Mouse (Mus musculus) midbrain, embryonic 11.5 days (tissue): ENCODE measurements around the gene Dclre1a. TPM values are rescaled to one million over a fixed set of nuclear protein-coding genes. Genes with fewer than 3 reads are reported as not detected.

Experiments used
- ATAC-seq: fragments of 200-750 bp; cut with Nextera tagmentation; 2 replicates; pipeline ENCODE4 v1.8.0; 2017; ENCODE audit warnings: moderate TSS enrichment, moderate library complexity; ENCODE audit not compliant: low FRiP score
- DNase-seq: peaks from one replicate; pipeline ENCODE4 v3.0.0; 2015; ENCODE audit warnings: low spot score; ENCODE audit errors: missing footprints
- H3K27ac ChIP-seq: fragments of 300-500 bp; sonication (generic); 2 replicates; pipeline ENCODE4 v1.5.1; 2014; ENCODE audit warnings: low read depth, low read length
- H3K27me3 ChIP-seq: fragments of 300-500 bp; sonication (generic); 2 replicates; pipeline ENCODE4 v1.6.1; 2014; ENCODE audit warnings: mild to moderate bottlenecking, low read length, moderate library complexity, mixed read lengths; ENCODE audit not compliant: control insufficient read depth, insufficient read depth
- H3K36me3 ChIP-seq: fragments of 300-500 bp; sonication (generic); 2 replicates; pipeline ENCODE4 v1.6.1; 2014; ENCODE audit warnings: mild to moderate bottlenecking, low read length, moderate library complexity, mixed read lengths; ENCODE audit not compliant: control insufficient read depth, insufficient read depth
- H3K4me1 ChIP-seq: fragments of 300-500 bp; sonication (generic); 2 replicates; pipeline ENCODE4 v1.6.1; 2014; ENCODE audit warnings: low read length; ENCODE audit not compliant: control insufficient read depth, insufficient read depth
- H3K4me2 ChIP-seq: fragments of 300-500 bp; sonication (generic); 2 replicates; pipeline ENCODE4 v1.6.1; 2014; ENCODE audit warnings: mild to moderate bottlenecking, moderate library complexity
- H3K4me3 ChIP-seq: fragments of 300-500 bp; sonication (generic); 2 replicates; pipeline ENCODE4 v1.5.1; 2014; ENCODE audit warnings: low read depth, low read length
- H3K9ac ChIP-seq: fragments of 300-500 bp; sonication (generic); 2 replicates; pipeline ENCODE4 v1.6.1; 2014; ENCODE audit warnings: low read length
- H3K9me3 ChIP-seq: fragments of 300-500 bp; sonication (generic); 2 replicates; pipeline ENCODE4 v1.6.1; 2016; ENCODE audit warnings: low read length; ENCODE audit not compliant: control insufficient read depth
- WGBS: fragments of 180-500 bp; shearing (Covaris S2); extraction: QIAGEN DNeasy Blood & Tissue Kit; methylation state at CpG from one replicate; pipeline ENCODE4 v1.1.7; 2014; 5-methylcytosine and 5-hydroxymethylcytosine counted together
- polyA plus RNA-seq: library from polyadenylated mRNA; unstranded; fragments of >200 nt; fragmentation: Nextera tagmentation; extraction: Ambion mirVana; gene quantifications from 2 replicates; pipeline ENCODE4 v1.2.1, GENCODE M21; 2014

Gene Dclre1a
- polyA plus RNA-seq, 1 experiment from 2014 or later, result 16.5 TPM

- WGBS, result 96% methylated on average over 3 of the region's 3 CpGs
- Histone ChIP-seq H3K36me3 (peaks cover 6% of the 10 kb centered on the region; the same call in 1 of the 2 replicates), H3K4me1 (no peaks in the 10 kb centered on the region; the same call in 1 of the 2 replicates), H3K9me3 (no peaks in the 10 kb centered on the region), H3K4me3 (no peak overlapping the region), H3K9ac (no peak overlapping the region), H3K27ac (no peak overlapping the region), H3K4me2 (no peak overlapping the region), H3K27me3 (no peaks in the 10 kb centered on the region)
- DNase-seq (no peak), ATAC-seq (no peak)
Observed at GRCm38 (mm10) chr19:56563469-56563868, 15.4 kb upstream of the Dclre1a start.

GRCm38 (mm10) chr19:56562433-56563138 is 14.6 kb upstream of the Dclre1a start:
- Histone ChIP-seq H3K36me3 (peaks cover 6% of the 10 kb centered on the region; the same call in 1 of the 2 replicates), H3K27ac (no peak overlapping the region), H3K4me3 (no peak overlapping the region), H3K9me3 (no peaks in the 10 kb centered on the region), H3K4me2 (no peak overlapping the region), H3K9ac (no peak overlapping the region), H3K27me3 (no peaks in the 10 kb centered on the region), H3K4me1 (no peaks in the 10 kb centered on the region; the same call in 1 of the 2 replicates)
- 92% methylated on average over 9 of the region's 9 CpGs for WGBS
- DNase-seq, result no peak
- no peak for ATAC-seq

- 89% methylated on average over 5 of the region's 5 CpGs for WGBS
- Histone ChIP-seq H3K4me1 (no peaks in the 10 kb centered on the region), H3K36me3 (peaks cover 19% of the 10 kb centered on the region), H3K9me3 (no peaks in the 10 kb centered on the region), H3K4me3 (no peak overlapping the region), H3K9ac (no peak overlapping the region), H3K27me3 (no peaks in the 10 kb centered on the region), H3K27ac (no peak overlapping the region), H3K4me2 (no peak overlapping the region)
- DNase-seq, result no peak
- ATAC-seq, result no peak
Observed at GRCm38 (mm10) chr19:56555972-56556371, 8.0 kb upstream of the Dclre1a start.

GRCm38 (mm10) chr19:56553177-56553576 is 5.2 kb upstream of the Dclre1a start:
- peaks cover 6% of the 10 kb centered on the region for H3K4me1 ChIP-seq
- no peak overlapping the region for H3K27ac ChIP-seq
- H3K9me3 ChIP-seq, result no peaks in the 10 kb centered on the region
- no peak for ATAC-seq
- no peak overlapping the region for H3K9ac ChIP-seq
- H3K4me3 ChIP-seq, result no peak overlapping the region
- 90% methylated on average over 3 of the region's 3 CpGs for WGBS
- H3K4me2 ChIP-seq, result no peak overlapping the region
- no peaks in the 10 kb centered on the region for H3K27me3 ChIP-seq
- no peak for DNase-seq
- H3K36me3 ChIP-seq, result peaks cover 14% of the 10 kb centered on the region

- Histone ChIP-seq H3K9ac (peak overlapping the region; percentile 90), H3K27ac (no peak overlapping the region), H3K4me3 (peak overlapping the region; percentile 74), H3K27me3 (no peaks in the 10 kb centered on the region), H3K4me2 (peak overlapping the region; percentile 67), H3K36me3 (peaks cover 10% of the 10 kb centered on the region), H3K4me1 (peaks cover 11% of the 10 kb centered on the region), H3K9me3 (no peaks in the 10 kb centered on the region)
- DNase-seq (peak; percentile 88), ATAC-seq (peak; percentile 19; the same call in 1 of the 2 replicates)
- WGBS, result 33% methylated on average over 18 of the region's 18 CpGs
Observed at GRCm38 (mm10) chr19:56549033-56549680, 1.1 kb upstream of the Dclre1a start.

- H3K4me1 ChIP-seq, result peaks cover 11% of the 10 kb centered on the region
- H3K36me3 ChIP-seq, result peaks cover 10% of the 10 kb centered on the region
- peak; percentile 97 for DNase-seq
- peak within 1 kb of the TSS; percentile 90 for H3K9ac ChIP-seq
- under 1% methylated on average over 69 of the region's 69 CpGs for WGBS
- H3K9me3 ChIP-seq, result no peaks in the 10 kb centered on the region
- ATAC-seq, result peak; percentile 90
- peak within 1 kb of the TSS; percentile 74 for H3K4me3 ChIP-seq
- peak within 1 kb of the TSS; percentile 67 for H3K4me2 ChIP-seq
- H3K27ac ChIP-seq, result peak within 1 kb of the TSS; percentile 90
- no peaks in the 10 kb centered on the region for H3K27me3 ChIP-seq
Observed at GRCm38 (mm10) chr19:56548230-56549032, 409 bp upstream of the Dclre1a start, which contains the start of gene Nhlrc2. Nhlrc2 (plus strand) TSS chr19:56548261.

GRCm38 (mm10) chr19:56546031-56546430 is 2.0 kb downstream of the Dclre1a start:
- no peaks in the 10 kb centered on the region for H3K36me3 ChIP-seq
- no peak overlapping the region for H3K4me2 ChIP-seq
- H3K4me3 ChIP-seq, result no peak overlapping the region
- H3K27ac ChIP-seq, result no peak overlapping the region
- H3K27me3 ChIP-seq, result no peaks in the 10 kb centered on the region
- ATAC-seq, result no peak
- H3K4me1 ChIP-seq, result peaks cover 11% of the 10 kb centered on the region
- no peak overlapping the region for H3K9ac ChIP-seq
- DNase-seq, result no peak
- no peaks in the 10 kb centered on the region for H3K9me3 ChIP-seq

GRCm38 (mm10) chr19:56544681-56545388 is 3.2 kb downstream of the Dclre1a start:
- DNase-seq (no peak), ATAC-seq (no peak)
- Histone ChIP-seq H3K27me3 (no peaks in the 10 kb centered on the region), H3K27ac (no peak overlapping the region), H3K4me1 (peaks cover 9% of the 10 kb centered on the region), H3K9ac (no peak overlapping the region), H3K4me2 (no peak overlapping the region), H3K36me3 (no peaks in the 10 kb centered on the region; the same call in 1 of the 2 replicates), H3K9me3 (no peaks in the 10 kb centered on the region), H3K4me3 (no peak overlapping the region)
- WGBS, result 92% methylated on average over 13 of the region's 13 CpGs
